Mouse (Mus musculus): Measurements from ENCODE around the gene Cacng8.

GRCm38 (mm10) chr7:3376831-3377230 lies 13.7 kb upstream of the Cacng8 start:
- TF ChIP-seq POLR2A (IDR thresholded peaks at IDR 0.05; ENCODE audit: low read depth, low read length) (no peak), CTCF (conservative IDR thresholded peaks at IDR 0.05; ENCODE audit: insufficient read depth, insufficient read length, low read depth, low read length) (peak; percentile 48)
